Mouse (Mus musculus) heart, postnatal 36 days (tissue): ENCODE data around the gene Khdc4. TPM values are rescaled to one million over a fixed set of nuclear protein-coding genes. Genes with fewer than 3 reads are reported as not detected.

Experiments
- DNase-seq, 2 experiments: peaks; one replicate each; pipeline ENCODE4 v3.0.0; 2021 to 2022
- intact Hi-C: fragments of 180-260 bp; cut with DNase I; formaldehyde crosslinking; loops from one replicate; pipeline ENCODE4 v1.15.1; 2025
- total RNA-seq, 2 experiments: library from RNA; stranded (reverse); gene quantifications; 2 replicates each; pipeline ENCODE4 v1.2.3; 2021

Gene Khdc4
- total RNA-seq, 2 experiments from 2014 or later = 27.4 to 30.8 TPM

GRCm38 (mm10) chr3:88717198-88717798, 31.7 kb downstream of the Khdc4 start:
- DNase-seq = no peak
- intact Hi-C loops = loop anchor here (2.0 to 5.0 kb wide), 2 partner anchors 30 to 40 kb away; no protein-coding TSS in a partner anchor

DNA sequence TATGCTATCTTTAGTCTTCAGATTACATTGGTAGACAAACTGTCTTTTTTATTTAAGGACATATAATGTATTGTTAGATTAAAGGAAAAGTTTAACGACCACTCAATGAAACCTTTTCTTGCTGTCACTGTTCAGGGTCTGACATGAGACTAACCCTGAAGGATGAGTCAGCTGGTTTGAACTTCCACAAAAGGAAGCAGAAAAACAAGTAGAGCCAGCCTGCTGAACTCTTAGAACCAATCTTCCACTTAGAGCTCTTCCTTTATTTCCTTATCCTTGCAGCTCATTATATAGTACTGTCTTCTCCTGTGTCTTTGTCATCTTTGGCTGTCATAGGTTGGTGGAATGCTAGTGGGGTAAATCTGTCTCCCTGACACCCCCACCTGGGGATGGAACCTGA, 32.2 kb downstream of the Khdc4 start:
- intact Hi-C loops = loop anchor here (2.0 to 5.0 kb wide), 2 partner anchors 31 to 41 kb away; no protein-coding TSS in a partner anchor
- DNase-seq = no peak

DNA sequence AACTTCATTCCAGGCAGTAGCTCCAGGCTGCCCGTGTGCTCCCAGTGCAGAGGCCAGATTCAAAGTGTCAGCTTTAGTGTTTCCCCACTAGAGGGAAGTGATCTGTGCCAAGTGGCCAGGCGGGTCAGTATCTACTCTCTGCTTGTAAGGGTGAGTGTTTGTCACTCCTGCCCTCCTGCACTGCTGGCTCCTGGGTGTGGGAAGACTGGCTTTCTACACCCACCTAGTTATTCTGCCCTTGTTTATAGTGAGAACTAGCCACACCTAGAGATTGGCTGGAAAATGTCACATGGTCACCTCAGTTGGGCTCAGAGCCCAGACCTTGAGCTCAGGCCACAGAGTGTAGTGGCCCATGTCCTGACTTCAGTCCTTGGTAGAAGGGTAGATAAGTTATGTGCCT, 33.5 kb downstream of the Khdc4 start:
- DNase-seq = peak; percentile 53 to 63
- intact Hi-C loops = loop anchor here (5.0 kb wide), 1 partner anchor 42 kb away; no protein-coding TSS in a partner anchor

- intact Hi-C loops = loop anchor here (5.0 kb wide), 2 partner anchors 59 to 129 kb away; partner anchors contain the start of gene Arhgef2
Observed at GRCm38 (mm10) chr3:88736556-88736955, 51.0 kb downstream of the Khdc4 start.

DNA sequence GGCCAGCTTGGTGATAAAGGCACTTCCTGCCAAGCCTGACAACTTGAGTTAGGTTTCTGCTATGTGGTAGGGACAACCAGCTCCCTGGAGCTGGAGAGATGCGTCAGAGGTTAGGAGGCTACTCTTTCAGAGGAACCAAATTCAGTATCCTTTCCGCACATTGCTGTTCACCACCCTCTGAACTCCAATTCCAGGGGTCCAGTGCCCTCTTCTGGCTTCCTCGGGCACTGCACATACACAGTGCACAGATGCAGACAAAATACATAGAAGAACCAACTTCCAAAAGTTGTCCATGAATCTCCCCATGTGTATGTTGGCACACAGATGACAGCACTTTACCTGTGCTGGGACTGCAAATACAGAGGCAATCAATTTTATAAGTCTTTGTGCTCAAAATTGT, 53.0 kb downstream of the Khdc4 start:
- peak; percentile 77 to 84 for DNase-seq
- intact Hi-C loops = loop anchor here (2.0 to 5.0 kb wide), 3 partner anchors 61 to 146 kb away; partner anchors contain the start of gene Arhgef2

More at GRCm38 (mm10) chr3:88736556-88736955, 51.0 kb downstream of the Khdc4 start:
- DNase-seq = no peak

DNA sequence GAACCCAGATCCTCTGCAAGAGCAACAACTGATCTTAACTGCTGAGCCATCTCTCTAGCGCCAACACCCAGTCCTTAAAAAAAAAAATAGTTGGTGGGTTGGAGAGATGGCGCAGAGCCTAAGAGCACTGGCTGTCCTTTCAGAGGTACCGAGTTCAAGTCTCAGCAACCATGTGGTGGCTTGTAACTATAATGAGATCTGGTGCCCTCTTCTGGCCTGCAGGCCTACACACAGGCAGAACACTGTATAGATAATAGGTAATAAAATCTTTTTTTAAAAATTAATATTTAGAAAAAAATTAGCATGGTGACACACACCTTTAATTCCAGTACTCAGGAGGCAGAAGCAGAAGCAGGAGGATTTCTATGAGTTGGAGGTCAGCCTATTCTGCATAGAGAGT, 54.5 kb downstream of the Khdc4 start:
- intact Hi-C loops = no loop called here
- DNase-seq = no peak

GRCm38 (mm10) chr3:88745534-88745933, 59.9 kb downstream of the Khdc4 start:
- intact Hi-C loops = no loop called here
- no peak for DNase-seq

GRCm38 (mm10) chr3:88746139-88746870, 60.7 kb downstream of the Khdc4 start:
- no peak for DNase-seq
- intact Hi-C loops = no loop called here

GRCm38 (mm10) chr3:88746871-88747231, 61.2 kb downstream of the Khdc4 start:
- intact Hi-C loops = no loop called here
- DNase-seq = no peak

DNA sequence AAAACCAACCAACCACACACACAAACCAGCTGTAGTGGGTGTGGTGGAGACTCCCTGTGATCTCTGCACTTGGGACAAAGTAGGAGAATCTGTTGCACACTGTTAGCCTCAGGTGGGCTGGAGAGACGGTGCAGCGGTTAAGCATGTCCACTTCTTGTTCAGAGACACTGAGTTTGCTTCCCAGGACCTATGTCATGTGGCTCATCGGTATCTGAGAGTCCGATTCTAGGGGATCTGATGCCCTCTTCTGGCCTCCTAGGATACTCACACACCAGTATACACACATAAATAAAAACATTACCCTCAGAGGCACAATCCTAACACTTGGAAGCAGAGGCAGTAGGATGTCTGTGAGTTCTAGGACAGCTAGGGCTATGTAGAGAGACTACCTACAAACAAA, 68.7 kb downstream of the Khdc4 start:
- intact Hi-C loops = no loop called here
- no peak for DNase-seq

- DNase-seq = no peak
- intact Hi-C loops = no loop called here
Observed at GRCm38 (mm10) chr3:88755541-88755940, 69.9 kb downstream of the Khdc4 start.

GRCm38 (mm10) chr3:88756276-88756675, 70.7 kb downstream of the Khdc4 start:
- intact Hi-C loops = no loop called here
- no peak for DNase-seq

DNA sequence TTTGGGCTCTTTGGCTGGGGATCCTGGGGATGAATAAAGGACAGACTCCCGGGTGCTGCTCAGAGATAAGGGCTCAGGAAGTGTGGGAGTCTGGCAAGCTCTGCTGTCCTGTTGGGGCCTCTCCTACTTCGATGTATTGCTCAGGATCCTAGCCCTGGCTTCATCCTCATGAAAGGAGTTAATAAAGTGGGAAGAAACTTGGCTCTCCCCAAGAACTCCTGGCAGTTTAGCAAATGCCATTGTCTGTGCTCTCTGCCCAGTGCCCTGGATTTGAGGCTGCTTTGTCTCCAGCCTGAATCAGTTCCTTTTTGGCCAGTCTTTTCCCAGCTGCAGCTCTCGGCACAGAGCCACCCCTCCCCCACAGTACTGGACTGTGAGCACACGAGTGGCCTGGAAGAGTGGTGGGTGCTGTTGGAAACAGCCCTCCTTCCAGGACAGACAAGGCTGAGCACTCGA, 72.5 kb downstream of the Khdc4 start:
- DNase-seq = peak; percentile 71 to 73
- intact Hi-C loops = no loop called here

- no peak for DNase-seq
- intact Hi-C loops = no loop called here
Observed at GRCm38 (mm10) chr3:88761619-88762018, 76.0 kb downstream of the Khdc4 start.

GRCm38 (mm10) chr3:88762401-88762831, 76.8 kb downstream of the Khdc4 start:
- intact Hi-C loops = no loop called here
- DNase-seq = no peak

Other genes with a start within 250 kb of the Khdc4 start
- gene Sema4a, start 224.6 kb upstream of the Khdc4 start, total RNA-seq = 1 to 10 TPM; 3.1 to 3.6 TPM
- gene Lmna, start 175.8 kb upstream of the Khdc4 start, total RNA-seq = 100 to 1,000 TPM; 121 to 130 TPM
- under 1 TPM; 0.22 to 0.58 TPM for gene Mex3a, start 153.4 kb upstream of the Khdc4 start, total RNA-seq
- gene Rab25, start 137.5 kb upstream of the Khdc4 start, total RNA-seq = not detected
- 10 to 100 TPM; 94.6 to 99.1 TPM for gene Lamtor2, start 132.7 kb upstream of the Khdc4 start, total RNA-seq
- gene Ubqln4, start 132.0 kb upstream of the Khdc4 start, total RNA-seq = 10 to 100 TPM; 65.0 to 75.6 TPM
- 10 to 100 TPM; 70.7 to 73.8 TPM for gene Ssr2, start 109.9 kb upstream of the Khdc4 start, total RNA-seq
- 10 to 100 TPM; 42.2 to 51.1 TPM for gene Arhgef2, start 79.8 kb upstream of the Khdc4 start, total RNA-seq
- gene Rxfp4, start 32.7 kb upstream of the Khdc4 start, total RNA-seq = under 1 TPM in 1 of 2 experiments, not detected in 1; 0.22 TPM
- gene Rit1, start 31.0 kb downstream of the Khdc4 start, total RNA-seq = 10 to 100 TPM; 91.0 to 99.6 TPM
- gene Syt11, start 89.4 kb downstream of the Khdc4 start, total RNA-seq = 1 to 10 TPM; 6.2 to 7.0 TPM
- 10 to 100 TPM; 20.6 to 21.0 TPM for gene Gon4l, start 149.4 kb downstream of the Khdc4 start, total RNA-seq
- gene Msto1, start 228.2 kb downstream of the Khdc4 start, total RNA-seq = 10 to 100 TPM; 14.1 to 15.7 TPM